ENCODE assay signal across 17 mouse cellular contexts in genomic region chr12:112241740-112242171, GRCm38 (mm10).
DNase-seq lines count a peak whose midpoint lies in the region; ATAC-seq lines count a peak whose summit lies in the region.
"Had no signal": no experiment of that assay in that cellular context is flagged by ENCODE, and none has a peak within 500 bp of the region (broad histone marks: within the 10 kb centered on the region; RNA-seq: fewer than 3 reads in every experiment).

No protein-coding gene starts in this region.

- no peak overlapping the region for H3K4me3 ChIP-seq in hindbrain, embryonic 10.5 days
- no peak overlapping the region for H3K4me3 ChIP-seq in midbrain, embryonic 12.5 days
- H3K4me3 ChIP-seq: left cerebral cortex, adult 2 months had no signal

- 8% methylated on average over 3 of the region's 3 CpGs for WGBS in hindbrain, embryonic 10.5 days
- 0% methylated on average over 3 of the region's 3 CpGs for WGBS in midbrain, embryonic 12.5 days

- H3K4me2 ChIP-seq in midbrain, embryonic 12.5 days (replicated peaks): no peak overlapping the region

- H3K9me3 ChIP-seq in hindbrain, embryonic 10.5 days: no peaks in the 10 kb centered on the region
- no peaks in the 10 kb centered on the region for H3K9me3 ChIP-seq in midbrain, embryonic 12.5 days

- ATAC-seq in midbrain, embryonic 12.5 days (ENCODE audit: low FRiP score, low read depth): peak; percentile 55
- no peak for ATAC-seq in erythroblast, adult 5-6 weeks (replicated peaks; ENCODE audit: low FRiP score, poor library complexity, severe bottlenecking)
- ATAC-seq in activated CD4-positive, CD25-positive, alpha-beta regulatory T cell, adult 4 months: no peak
- ATAC-seq: liver, postnatal 0 days; Patski had no signal

- DNase-seq in right cerebral cortex, postnatal 10 days (ENCODE audit: low spot score in 2 of 2): peak; percentile 45 to 53
- DNase-seq in right cerebral cortex, postnatal 25 days: no peak
- peak; percentile 63 for DNase-seq in hindbrain, embryonic 10.5 days (ENCODE audit: low spot score)
- no peak for DNase-seq in gastrocnemius, adult 8-10 months (ENCODE audit: low spot score in 2 of 2)
- no peak for DNase-seq in spleen, postnatal 36 days (ENCODE audit: low spot score in 2 of 2)
- DNase-seq: adrenal gland, postnatal 14 days; cerebellum, adult 18-20 months; heart, postnatal 4 days; kidney, postnatal 14 days; liver, postnatal 0 days; spleen, adult 18-20 months; thymus, adult 18-20 months had no signal

- H3K36me3 ChIP-seq in hindbrain, embryonic 10.5 days: no peaks in the 10 kb centered on the region
- H3K36me3 ChIP-seq in midbrain, embryonic 12.5 days: no peaks in the 10 kb centered on the region

- H3K4me1 ChIP-seq in hindbrain, embryonic 10.5 days (replicated peaks): peaks cover 72% of the 10 kb centered on the region
- H3K4me1 ChIP-seq in midbrain, embryonic 12.5 days: peaks cover 73% of the 10 kb centered on the region

- peaks cover 47% of the 10 kb centered on the region for H3K27me3 ChIP-seq in hindbrain, embryonic 10.5 days (ENCODE audit: insufficient read depth, poor library complexity, severe bottlenecking)
- peaks cover 50% of the 10 kb centered on the region for H3K27me3 ChIP-seq in midbrain, embryonic 12.5 days
- H3K27me3 ChIP-seq: Patski had no signal

- no peak overlapping the region for H3K9ac ChIP-seq in midbrain, embryonic 12.5 days (replicated peaks)
- H3K9ac ChIP-seq: liver, postnatal 0 days had no signal

- H3K27ac ChIP-seq in hindbrain, embryonic 10.5 days: peak overlapping the region; percentile 87
- peak overlapping the region; percentile 78 for H3K27ac ChIP-seq in midbrain, embryonic 12.5 days (replicated peaks)
- H3K27ac ChIP-seq: left cerebral cortex, adult 2 months had no signal

Comparison
In these comparisons a context has a peak if more than half of its experiments do, and no peak if none do; other contexts are left out.
1. DNase-seq: peak in right cerebral cortex, postnatal 10 days (2 of 2) and hindbrain, embryonic 10.5 days (single experiment); none in right cerebral cortex, postnatal 25 days (single experiment), gastrocnemius, adult 8-10 months (0 of 2) and spleen, postnatal 36 days (0 of 2).